Mouse (Mus musculus) embryonic stem cell, embryonic (primary cell): ENCODE measurements around the gene Ubxn2a.

Experiments used
- CTCF ChIA-PET, 4 experiments: fragments of 300-600 bp in 2 of 4; fragments of 350-600 bp in 2 of 4; sonication (Branson Sonifier 250); formaldehyde crosslinking; loops; one replicate each; lab custom pipeline; 2022; ENCODE audit warnings: inconsistent platforms in 2 of 4; lab: Charles Lee
- POLR2A ChIA-PET, 4 experiments: fragments of 300-600 bp in 2 of 4; fragments of 350-600 bp in 2 of 4; sonication (Branson Sonifier 250); formaldehyde crosslinking; loops; one replicate each; lab custom pipeline; 2022; ENCODE audit warnings: antibody characterized with exemption in 4 of 4, inconsistent platforms in 1 of 4; lab: Charles Lee

Ubxn2a gene

GRCm38 (mm10) chr12:4868924-4869323 is 38.6 kb downstream of the Ubxn2a start:
- ChIA-PET CTCF (interaction anchor here in 2 of 4 experiments (0.6 to 2.2 kb wide), 3 partner anchors 11 to 138 kb away, joined by 3 to 5 read pairs (median 3); partner anchors contain the start of gene Atad2b (in 1 of the 2)), POLR2A (interaction anchor here in 3 of 4 experiments (0.6 to 12.5 kb wide), 11 partner anchors 9 to 220 kb away, joined by 3 to 87 read pairs (median 3); partner anchors contain the start of gene Atad2b (in 2 of the 3))

DNA sequence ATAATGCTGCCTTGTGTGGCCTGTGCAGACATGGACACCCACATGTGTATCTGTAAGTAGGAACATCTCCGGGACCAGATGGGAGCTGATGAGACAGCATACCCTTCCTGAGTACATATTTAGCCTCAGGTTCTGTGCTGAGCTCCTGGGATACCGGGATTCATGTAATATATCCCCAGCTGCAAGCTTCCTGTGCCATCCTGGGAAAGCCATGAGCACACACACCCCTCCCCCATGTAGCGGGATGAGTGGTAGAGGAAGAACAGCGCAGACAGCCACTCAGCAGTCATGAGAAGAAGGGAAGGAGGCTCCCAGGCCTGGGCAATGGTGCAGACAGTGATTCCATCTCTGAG is 43.2 kb downstream of the Ubxn2a start:
- ChIA-PET CTCF (interaction anchor here in 2 of 4 experiments (0.7 to 2.6 kb wide), 5 partner anchors 8 to 534 kb away, joined by 3 to 11 read pairs (median 8); partner anchors contain the start of genes Fkbp1b (in 1 of the 2) and Mfsd2b (in 1 of the 2)), POLR2A (interaction anchor here in 3 of 4 experiments (0.7 to 12.5 kb wide), 15 partner anchors 8 to 70 kb away, joined by 3 to 102 read pairs (median 3); partner anchors contain the start of genes Mfsd2b (in 3 of the 3), Atad2b (in 2 of the 3) and Wdcp (in 2 of the 3))

- ChIA-PET POLR2A (interaction anchor here in 3 of 4 experiments (0.6 to 12.5 kb wide), 17 partner anchors 7 to 1189 kb away, joined by 3 to 102 read pairs (median 3); partner anchors contain the start of genes Mfsd2b (in 3 of the 3), Atad2b (in 2 of the 3), Wdcp (in 2 of the 3) and Sf3b6 (in 1 of the 3)), CTCF (interaction anchor here in 3 of 4 experiments (0.7 to 2.6 kb wide), 7 partner anchors 8 to 149 kb away, joined by 3 to 12 read pairs (median 4); partner anchors contain the start of genes Atad2b (in 1 of the 3), Fkbp1b (in 1 of the 3), Mfsd2b (in 1 of the 3) and Wdcp (in 1 of the 3))
Measured at GRCm38 (mm10) chr12:4863654-4864337, 43.7 kb downstream of the Ubxn2a start.

- CTCF ChIA-PET: interaction anchor here (0.6 to 2.6 kb wide), 16 partner anchors 9 to 94 kb away, joined by 3 to 12 read pairs (median 4); partner anchors contain the start of genes Atad2b (in 3 of the 4), Mfsd2b (in 2 of the 4), Fam228b (in 1 of the 4) and Fkbp1b (in 1 of the 4)
- POLR2A ChIA-PET: interaction anchor here (0.6 to 12.5 kb wide), 18 partner anchors 8 to 112 kb away, joined by 3 to 102 read pairs (median 4); partner anchors contain the start of genes Mfsd2b (in 3 of the 4), Sf3b6 (in 2 of the 4), Atad2b (in 1 of the 4) and Wdcp (in 1 of the 4)
Measured at GRCm38 (mm10) chr12:4862672-4863071, 44.8 kb downstream of the Ubxn2a start.

DNA sequence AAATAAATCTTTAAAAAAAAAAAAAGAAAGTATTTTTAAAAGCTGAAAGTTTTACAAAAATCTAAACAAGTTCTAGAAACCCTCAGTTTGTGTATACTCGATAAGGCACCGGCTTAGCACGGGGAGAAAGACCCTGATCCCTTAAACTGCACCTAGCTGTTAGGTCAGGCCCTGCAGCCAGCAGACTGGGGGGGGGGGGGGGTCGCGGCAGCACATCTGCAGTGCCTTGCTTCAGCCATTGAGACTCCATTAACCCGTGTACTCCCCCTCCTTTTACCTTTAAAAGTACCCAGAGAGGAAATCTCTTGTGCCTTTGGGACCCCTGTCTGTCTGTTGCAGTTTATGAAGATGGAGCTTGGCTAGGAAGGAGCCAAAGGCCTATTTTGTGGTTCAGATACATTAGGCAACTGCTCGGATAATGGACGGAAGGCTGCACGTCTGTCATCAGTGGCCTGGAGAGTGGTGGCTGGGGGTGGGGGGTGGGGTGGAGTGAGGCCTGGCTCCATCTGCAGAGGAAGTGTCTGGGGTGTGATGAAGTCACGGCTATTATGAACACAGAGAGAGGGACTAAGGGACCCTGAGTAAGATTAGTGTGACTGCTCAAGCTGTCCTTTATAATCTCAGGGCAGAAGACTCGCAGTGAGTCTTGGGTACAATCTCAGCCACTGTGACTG is 48.1 kb downstream of the Ubxn2a start:
- ChIA-PET POLR2A (interaction anchor here in 3 of 4 experiments (0.6 to 12.5 kb wide), 19 partner anchors 9 to 90 kb away, joined by 3 to 102 read pairs (median 5); partner anchors contain the start of genes Atad2b (in 2 of the 3), Mfsd2b (in 2 of the 3) and Wdcp (in 1 of the 3)), CTCF (interaction anchor here in 2 of 4 experiments (0.6 to 1.0 kb wide), 6 partner anchors 14 to 268 kb away, joined by 3 to 5 read pairs (median 4); partner anchors contain the start of genes Atad2b (in 1 of the 2), Mfsd2b (in 1 of the 2) and Sf3b6 (in 1 of the 2))

DNA sequence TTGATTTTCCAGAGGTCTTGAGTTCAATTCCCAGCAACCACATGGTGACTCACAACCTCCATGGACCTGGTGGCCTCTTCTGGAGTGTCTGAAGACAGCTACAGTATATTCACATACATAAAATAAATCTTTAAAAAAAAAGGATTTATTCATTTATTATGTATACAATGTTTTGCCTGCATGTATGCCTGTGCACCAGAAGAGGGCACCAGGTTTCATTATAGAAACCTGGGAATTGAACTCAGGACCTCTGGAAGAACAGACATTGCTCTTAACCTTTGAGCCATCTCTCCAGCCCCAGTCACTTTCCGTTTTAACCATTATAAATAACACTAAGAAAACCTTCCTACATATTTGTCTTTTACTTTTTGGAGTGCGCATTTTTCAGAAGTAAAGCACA is 50.7 kb downstream of the Ubxn2a start:
- ChIA-PET CTCF (interaction anchor here (0.6 to 1.1 kb wide), 11 partner anchors 10 to 384 kb away, joined by 3 to 5 read pairs (median 3); partner anchors contain the start of gene Atad2b (in 2 of the 4)), POLR2A (interaction anchor here in 3 of 4 experiments (0.6 to 1.8 kb wide), 13 partner anchors 8 to 264 kb away, joined by 3 to 6 read pairs (median 3); partner anchors contain the start of genes Mfsd2b (in 2 of the 3), Atad2b (in 1 of the 3), Gm3625 (in 1 of the 3) and Itsn2 (in 1 of the 3))

DNA sequence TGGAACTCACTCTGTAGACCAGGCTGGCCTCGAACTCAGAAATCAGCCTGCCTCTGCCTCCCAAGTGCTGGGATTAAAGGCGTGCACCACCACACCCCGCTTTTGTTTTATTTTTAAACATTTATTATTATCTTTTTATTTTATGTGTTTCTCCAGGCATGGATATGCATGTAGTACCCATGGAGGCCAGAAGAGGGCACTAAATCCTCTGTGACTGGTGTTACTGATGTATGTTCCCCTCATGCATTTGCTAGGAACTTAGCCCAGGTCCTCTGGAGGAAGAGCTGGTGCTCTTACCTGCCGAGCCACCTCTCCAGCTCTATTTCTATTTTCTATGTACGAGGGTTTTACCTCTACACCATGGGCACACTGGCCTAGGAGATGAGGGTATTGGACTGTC is 51.3 kb downstream of the Ubxn2a start:
- ChIA-PET POLR2A (interaction anchor here in 3 of 4 experiments (0.6 to 1.8 kb wide), 11 partner anchors 8 to 264 kb away, joined by 3 to 9 read pairs (median 3); partner anchors contain the start of genes Mfsd2b (in 2 of the 3), Atad2b (in 1 of the 3), Gm3625 (in 1 of the 3) and Itsn2 (in 1 of the 3)), CTCF (interaction anchor here (0.6 to 1.5 kb wide), 13 partner anchors 9 to 383 kb away, joined by 3 to 5 read pairs (median 3); partner anchors contain the start of gene Atad2b (in 2 of the 4))

- ChIA-PET CTCF (interaction anchor here in 3 of 4 experiments (0.5 to 1.4 kb wide), 7 partner anchors 11 to 116 kb away, joined by 3 to 4 read pairs (median 3); partner anchors contain the start of gene Sf3b6 (in 1 of the 3)), POLR2A (interaction anchor here (0.5 to 2.9 kb wide), 38 partner anchors 8 to 610 kb away, joined by 3 to 18 read pairs (median 4); partner anchors contain the start of genes Fam228b (in 3 of the 4), Pfn4 (in 3 of the 4), Sf3b6 (in 3 of the 4) and Mfsd2b (in 2 of the 4))
Measured at GRCm38 (mm10) chr12:4843741-4844140, 63.8 kb downstream of the Ubxn2a start.

DNA sequence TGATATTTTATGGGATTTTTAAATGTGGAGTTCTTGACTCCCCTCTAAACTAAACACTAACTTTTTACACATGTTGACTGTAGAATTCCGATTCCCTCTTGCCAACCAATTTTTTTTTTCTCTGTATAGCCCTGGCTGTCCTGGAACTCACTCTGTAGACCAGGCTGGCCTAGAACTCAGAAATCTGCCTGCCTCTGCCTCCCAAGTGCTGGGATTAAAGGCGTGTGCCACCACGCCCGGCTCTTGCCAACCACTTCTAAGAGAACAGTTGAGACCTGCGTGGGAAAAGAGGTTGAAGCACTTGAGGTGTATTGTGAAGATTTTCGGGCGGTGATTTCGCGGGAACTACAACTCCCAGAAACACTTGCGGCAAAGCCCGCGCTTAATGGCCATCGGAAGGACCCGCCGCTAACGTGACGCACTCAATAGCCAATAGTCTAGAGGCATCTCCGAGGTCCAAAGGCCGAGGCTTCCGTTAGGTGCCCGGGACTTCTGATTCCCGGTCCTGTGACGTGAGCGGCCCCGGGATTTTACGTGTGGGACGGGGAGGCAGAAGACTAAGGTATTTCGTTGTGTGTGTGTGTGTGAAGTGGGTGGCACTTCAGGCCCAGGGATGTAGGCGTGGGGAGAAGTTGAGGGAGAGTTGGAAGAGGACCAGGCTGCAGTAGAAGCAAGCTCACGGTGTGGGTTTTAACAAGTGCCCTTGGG is 64.5 kb downstream of the Ubxn2a start, which contains the start of gene Wdcp:
Gene Wdcp (plus strand): TSS at position 414 of the 708 bp plus-strand sequence.
- CTCF ChIA-PET: interaction anchor here in 2 of 4 experiments (0.5 to 1.4 kb wide), 6 partner anchors 12 to 55 kb away, joined by 3 to 4 read pairs (median 3); partner anchors contain the start of gene Sf3b6 (in 1 of the 2)

GRCm38 (mm10) chr12:4842456-4842855 is 65.0 kb downstream of the Ubxn2a start:
- POLR2A ChIA-PET: interaction anchor here in 2 of 4 experiments (0.7 to 3.5 kb wide), 12 partner anchors 9 to 164 kb away, joined by 3 to 33 read pairs (median 3); partner anchors contain the start of gene Sf3b6 (in 2 of the 2)
- CTCF ChIA-PET: no interaction called here

More for the DNA sequence above, 64.5 kb downstream of the Ubxn2a start, which contains the start of gene Wdcp:
- POLR2A ChIA-PET: interaction anchor here (0.5 to 2.9 kb wide), 39 partner anchors 9 to 609 kb away, joined by 3 to 18 read pairs (median 4); partner anchors contain the start of genes Fam228b (in 3 of the 4), Pfn4 (in 3 of the 4), Sf3b6 (in 3 of the 4) and Mfsd2b (in 2 of the 4)

GRCm38 (mm10) chr12:4841392-4841887 is 66.1 kb downstream of the Ubxn2a start, which contains the start of gene Fkbp1b:
TSS of gene Fkbp1b (minus strand) at chr12:4841591.
- POLR2A ChIA-PET: interaction anchor here in 3 of 4 experiments (0.6 to 3.5 kb wide), 20 partner anchors 8 to 485 kb away, joined by 3 to 33 read pairs (median 3); partner anchors contain the start of genes Sf3b6 (in 2 of the 3), Atad2b (in 1 of the 3), Fam228b (in 1 of the 3) and Mfsd2b (in 1 of the 3)

DNA sequence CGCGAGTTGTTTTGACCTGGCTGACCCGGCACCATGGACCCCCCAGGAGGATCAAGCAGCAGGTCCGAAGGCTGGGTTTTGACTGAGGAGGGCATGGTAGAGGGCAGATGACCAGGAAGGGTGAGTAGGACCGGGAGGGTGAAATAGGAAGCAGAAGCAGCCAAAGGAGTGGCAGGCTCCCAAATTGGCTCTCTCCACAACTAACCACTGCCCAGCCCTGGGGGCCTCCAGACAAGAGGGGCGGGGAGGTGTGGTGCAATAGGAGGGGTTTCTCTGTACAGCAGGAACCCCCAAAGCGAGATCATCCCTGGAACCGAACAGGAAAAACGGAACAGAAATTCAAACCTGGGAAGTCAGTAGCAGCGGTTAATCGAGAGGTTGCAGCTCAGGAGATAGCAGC is 66.8 kb downstream of the Ubxn2a start:
- ChIA-PET CTCF (interaction anchor here in 2 of 4 experiments (0.6 to 1.0 kb wide), 2 partner anchors 23 to 300 kb away, joined by 3 read pairs; no protein-coding TSS in a partner anchor), POLR2A (interaction anchor here in 3 of 4 experiments (0.5 to 3.5 kb wide), 17 partner anchors 8 to 1228 kb away, joined by 3 to 33 read pairs (median 3); partner anchors contain the start of genes Atad2b (in 1 of the 3) and Sf3b6 (in 1 of the 3))

More at GRCm38 (mm10) chr12:4841392-4841887, 66.1 kb downstream of the Ubxn2a start, which contains the start of gene Fkbp1b:
- CTCF ChIA-PET: interaction anchor here in 1 of 4 experiments (1.0 kb wide), 1 partner anchor 22 kb away, joined by 3 read pairs; no protein-coding TSS in a partner anchor

GRCm38 (mm10) chr12:4840010-4840409 is 67.5 kb downstream of the Ubxn2a start:
- POLR2A ChIA-PET: interaction anchor here in 3 of 4 experiments (0.6 to 3.5 kb wide), 13 partner anchors 10 to 564 kb away, joined by 3 to 33 read pairs (median 3); partner anchors contain the start of genes Atad2b (in 1 of the 3) and Sf3b6 (in 1 of the 3)
- CTCF ChIA-PET: no interaction called here

GRCm38 (mm10) chr12:4836959-4837358 is 70.5 kb downstream of the Ubxn2a start:
- ChIA-PET POLR2A (no interaction called here), CTCF (interaction anchor here in 1 of 4 experiments (0.6 kb wide), 1 partner anchor 44 kb away, joined by 3 read pairs; no protein-coding TSS in a partner anchor)
